Mouse (Mus musculus): ENCODE results near the gene 2210011C24Rik. TPM values are rescaled to one million over a fixed set of nuclear protein-coding genes. Genes with fewer than 3 reads are reported as not detected.

The 2210011C24Rik gene
- polyA plus RNA-seq, 1 experiment from 2014 or later = not detected

GRCm38 (mm10) chr8:84044103-84044502 lies 32.1 kb upstream of the 2210011C24Rik start:
- Histone ChIP-seq H3K36me3 (ENCODE audit: control insufficient read depth, insufficient read depth) (no peaks in the 10 kb centered on the region), H3K4me1 (replicated peaks; ENCODE audit: control insufficient read depth, insufficient read depth, low read length) (peaks cover 16% of the 10 kb centered on the region), H3K4me2 (ENCODE audit: low read length) (no peak overlapping the region), H3K9ac (replicated peaks; ENCODE audit: low read depth, low read length) (no peak overlapping the region), H3K4me3 (replicated peaks; ENCODE audit: low read length) (no peak overlapping the region), H3K27ac (ENCODE audit: low read length) (no peak overlapping the region), H3K9me3 (ENCODE audit: control insufficient read depth, low read length) (no peaks in the 10 kb centered on the region), H3K27me3 (replicated peaks; ENCODE audit: control insufficient read depth, insufficient read depth, low read length) (peaks cover 33% of the 10 kb centered on the region)
- 1% methylated on average over 7 of the region's 7 CpGs for WGBS
- no peak for ATAC-seq

DNA sequence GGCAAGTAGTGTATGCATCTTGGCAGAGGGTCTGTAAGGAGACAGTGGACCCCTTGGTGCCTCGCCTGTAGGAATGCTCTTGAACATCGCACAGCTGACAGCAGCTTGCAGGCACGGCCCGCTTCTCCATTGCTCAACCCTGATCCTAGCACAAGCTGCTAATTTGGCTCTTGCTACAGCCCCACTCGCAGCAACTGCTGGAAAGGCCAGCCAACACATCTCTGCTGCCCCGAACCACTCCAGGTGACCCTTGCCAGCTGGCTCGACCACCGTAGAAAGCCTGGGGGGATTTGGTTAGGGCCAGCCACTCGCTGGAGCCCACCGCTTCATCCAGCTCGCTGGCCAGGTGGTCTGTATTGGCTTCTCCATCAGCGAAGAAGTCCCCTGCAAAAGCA lies 31.0 kb upstream of the 2210011C24Rik start:
- no peak overlapping the region; the same call in 1 of the 2 replicates for H3K4me2 ChIP-seq (ENCODE audit: low read length)
- no peak for ATAC-seq
- peaks cover 16% of the 10 kb centered on the region for H3K4me1 ChIP-seq (replicated peaks; ENCODE audit: control insufficient read depth, insufficient read depth, low read length)
- 28% methylated on average over 12 of the region's 12 CpGs for WGBS
- H3K9ac ChIP-seq (replicated peaks; ENCODE audit: low read depth, low read length) = no peak overlapping the region
- peaks cover 36% of the 10 kb centered on the region for H3K27me3 ChIP-seq (replicated peaks; ENCODE audit: control insufficient read depth, insufficient read depth, low read length)
- H3K27ac ChIP-seq (ENCODE audit: low read length) = no peak overlapping the region
- H3K36me3 ChIP-seq (ENCODE audit: control insufficient read depth, insufficient read depth) = no peaks in the 10 kb centered on the region
- no peak overlapping the region for H3K4me3 ChIP-seq (replicated peaks; ENCODE audit: low read length)
- no peaks in the 10 kb centered on the region for H3K9me3 ChIP-seq (ENCODE audit: control insufficient read depth, low read length)

DNA sequence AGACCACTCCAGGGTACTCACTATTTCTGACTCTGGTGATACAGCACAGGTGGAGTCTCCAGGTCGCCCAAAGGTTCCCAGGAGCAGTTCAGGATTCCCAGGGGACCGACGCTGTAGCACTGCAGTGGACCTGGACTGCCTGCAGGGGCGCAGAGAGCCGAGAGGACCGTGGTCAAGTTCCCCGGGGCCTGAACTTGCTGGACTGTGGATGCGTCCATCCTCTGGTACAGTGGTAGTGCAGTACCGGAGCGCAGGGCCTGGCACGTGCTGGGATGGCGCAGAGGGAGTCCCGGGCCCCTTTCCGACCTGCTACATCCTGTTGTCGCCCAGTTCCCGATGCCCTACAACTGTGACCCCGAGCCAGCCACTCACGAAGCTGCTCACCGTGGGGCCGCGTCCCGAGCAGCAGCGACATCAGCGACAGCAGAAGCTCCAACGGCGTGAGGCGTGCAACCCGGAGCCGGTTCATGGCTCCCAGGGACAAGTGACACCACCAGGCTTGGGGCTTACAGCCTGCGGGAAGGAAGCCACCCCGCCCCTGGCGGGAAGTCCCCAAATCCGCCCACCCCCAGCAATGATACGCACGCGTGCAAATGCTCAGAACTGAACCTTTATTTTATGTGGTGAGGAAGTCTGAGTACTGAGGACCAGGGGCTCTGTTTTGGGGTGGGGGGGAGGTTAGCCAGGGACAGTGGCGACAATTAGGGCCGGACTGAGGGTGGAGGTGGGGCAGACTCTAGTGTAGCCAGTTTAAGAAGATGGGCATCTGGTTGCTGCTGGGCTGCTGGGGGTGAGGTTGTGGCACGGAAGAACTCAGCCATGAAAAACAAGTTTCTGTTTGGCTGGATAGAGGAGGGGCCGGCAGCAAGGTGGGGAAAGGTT lies 30.3 kb upstream of the 2210011C24Rik start, which contains the start of gene Il27ra:
TSS of gene Il27ra (minus strand) at position 524 of the 882 bp plus-strand sequence.
- Histone ChIP-seq H3K4me2 (ENCODE audit: low read length) (peak within 1 kb of the TSS; percentile 58), H3K27ac (ENCODE audit: low read length) (no peak within 1 kb of the TSS), H3K9ac (replicated peaks; ENCODE audit: low read depth, low read length) (peak within 1 kb of the TSS; percentile 53), H3K27me3 (replicated peaks; ENCODE audit: control insufficient read depth, insufficient read depth, low read length) (peaks cover 36% of the 10 kb centered on the region), H3K4me3 (replicated peaks; ENCODE audit: low read length) (peak within 1 kb of the TSS; percentile 36), H3K36me3 (ENCODE audit: control insufficient read depth, insufficient read depth) (no peaks in the 10 kb centered on the region), H3K4me1 (replicated peaks; ENCODE audit: control insufficient read depth, insufficient read depth, low read length) (peaks cover 16% of the 10 kb centered on the region), H3K9me3 (ENCODE audit: control insufficient read depth, low read length) (no peaks in the 10 kb centered on the region)
- peak; percentile 47; the same call in 1 of the 2 replicates for ATAC-seq
- WGBS = 3% methylated on average over 40 of the region's 40 CpGs

DNA sequence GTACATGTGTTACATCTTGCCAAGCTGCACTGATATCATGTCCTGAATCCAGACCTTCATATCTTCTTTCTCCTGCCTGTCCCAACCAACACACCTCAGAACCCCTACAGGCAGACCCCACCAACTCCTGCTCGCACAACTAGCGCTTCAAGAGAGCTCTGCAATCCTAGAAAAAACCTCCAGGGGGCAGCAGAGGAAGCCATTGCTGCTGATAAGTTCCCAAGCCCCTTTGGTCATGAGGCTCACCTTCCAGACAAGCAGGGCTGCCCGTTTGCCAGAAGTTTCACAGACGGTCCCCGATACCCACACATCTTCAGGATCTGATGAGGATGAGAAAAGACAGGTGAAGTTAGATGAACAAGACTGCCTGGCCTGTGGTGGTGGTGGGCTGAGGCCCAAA lies 27.1 kb upstream of the 2210011C24Rik start:
- no peaks in the 10 kb centered on the region for H3K36me3 ChIP-seq (ENCODE audit: control insufficient read depth, insufficient read depth)
- H3K9ac ChIP-seq (replicated peaks; ENCODE audit: low read depth, low read length) = no peak overlapping the region
- peaks cover 29% of the 10 kb centered on the region for H3K27me3 ChIP-seq (replicated peaks; ENCODE audit: control insufficient read depth, insufficient read depth, low read length)
- WGBS = 5% methylated on average over 5 of the region's 5 CpGs
- H3K27ac ChIP-seq (ENCODE audit: low read length) = no peak overlapping the region
- H3K4me3 ChIP-seq (replicated peaks; ENCODE audit: low read length) = no peak overlapping the region
- peaks cover 14% of the 10 kb centered on the region for H3K4me1 ChIP-seq (replicated peaks; ENCODE audit: control insufficient read depth, insufficient read depth, low read length)
- H3K9me3 ChIP-seq (ENCODE audit: control insufficient read depth, low read length) = no peaks in the 10 kb centered on the region
- H3K4me2 ChIP-seq (ENCODE audit: low read length) = no peak overlapping the region
- ATAC-seq = 0 out of 2 replicates have a peak, but pooled peaks have one; percentile 23

- no peak overlapping the region for H3K9ac ChIP-seq (replicated peaks; ENCODE audit: low read depth, low read length)
- no peak overlapping the region for H3K4me2 ChIP-seq (ENCODE audit: low read length)
- 79% methylated on average over 5 of the region's 5 CpGs for WGBS
- H3K27ac ChIP-seq (ENCODE audit: low read length) = no peak overlapping the region
- peaks cover 12% of the 10 kb centered on the region for H3K4me1 ChIP-seq (replicated peaks; ENCODE audit: control insufficient read depth, insufficient read depth, low read length)
- peaks cover 20% of the 10 kb centered on the region for H3K27me3 ChIP-seq (replicated peaks; ENCODE audit: control insufficient read depth, insufficient read depth, low read length)
- H3K9me3 ChIP-seq (ENCODE audit: control insufficient read depth, low read length) = no peaks in the 10 kb centered on the region
- ATAC-seq = no peak
- H3K4me3 ChIP-seq (replicated peaks; ENCODE audit: low read length) = no peak overlapping the region
- no peaks in the 10 kb centered on the region for H3K36me3 ChIP-seq (ENCODE audit: control insufficient read depth, insufficient read depth)
Measured at GRCm38 (mm10) chr8:84038015-84038414, 26.0 kb upstream of the 2210011C24Rik start.

DNA sequence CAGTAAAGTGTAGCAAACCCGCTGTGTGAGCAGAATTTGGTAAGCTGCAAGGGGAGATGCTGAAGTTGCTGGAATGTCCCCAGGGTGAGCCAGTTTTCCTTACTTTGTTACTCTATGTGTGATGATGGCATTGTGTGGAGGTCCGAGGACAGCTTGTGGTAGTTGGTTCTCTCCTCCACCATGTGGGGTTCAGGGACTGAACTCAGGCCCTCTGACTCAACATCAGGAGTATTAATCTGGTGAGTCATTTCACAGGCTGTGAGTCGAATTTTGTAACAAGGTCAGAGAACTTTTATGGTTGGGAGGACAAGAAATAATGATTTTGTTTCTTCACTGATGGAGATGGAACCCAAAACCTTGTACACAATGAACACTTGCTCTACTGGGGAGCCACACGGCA lies 20.8 kb upstream of the 2210011C24Rik start:
- Histone ChIP-seq H3K27ac (ENCODE audit: low read length) (no peak overlapping the region), H3K4me3 (replicated peaks; ENCODE audit: low read length) (no peak overlapping the region), H3K9me3 (ENCODE audit: control insufficient read depth, low read length) (no peaks in the 10 kb centered on the region), H3K4me2 (ENCODE audit: low read length) (no peak overlapping the region), H3K9ac (replicated peaks; ENCODE audit: low read depth, low read length) (no peak overlapping the region), H3K36me3 (ENCODE audit: control insufficient read depth, insufficient read depth) (no peaks in the 10 kb centered on the region), H3K4me1 (replicated peaks; ENCODE audit: control insufficient read depth, insufficient read depth, low read length) (no peaks in the 10 kb centered on the region), H3K27me3 (replicated peaks; ENCODE audit: control insufficient read depth, insufficient read depth, low read length) (peaks cover 4% of the 10 kb centered on the region; the same call in 1 of the 2 replicates)
- WGBS = 79% methylated on average over 4 of the region's 4 CpGs
- no peak for ATAC-seq

GRCm38 (mm10) chr8:84029272-84029671 lies 17.3 kb upstream of the 2210011C24Rik start:
- Histone ChIP-seq H3K27ac (ENCODE audit: low read length) (no peak overlapping the region), H3K36me3 (ENCODE audit: control insufficient read depth, insufficient read depth) (no peaks in the 10 kb centered on the region), H3K4me1 (replicated peaks; ENCODE audit: control insufficient read depth, insufficient read depth, low read length) (peaks cover 10% of the 10 kb centered on the region; the same call in 1 of the 2 replicates), H3K4me3 (replicated peaks; ENCODE audit: low read length) (no peak overlapping the region), H3K27me3 (replicated peaks; ENCODE audit: control insufficient read depth, insufficient read depth, low read length) (peaks cover 11% of the 10 kb centered on the region), H3K4me2 (ENCODE audit: low read length) (no peak overlapping the region), H3K9ac (replicated peaks; ENCODE audit: low read depth, low read length) (no peak overlapping the region), H3K9me3 (ENCODE audit: control insufficient read depth, low read length) (no peaks in the 10 kb centered on the region)
- WGBS = 91% methylated on average over 5 of the region's 5 CpGs
- ATAC-seq = no peak

DNA sequence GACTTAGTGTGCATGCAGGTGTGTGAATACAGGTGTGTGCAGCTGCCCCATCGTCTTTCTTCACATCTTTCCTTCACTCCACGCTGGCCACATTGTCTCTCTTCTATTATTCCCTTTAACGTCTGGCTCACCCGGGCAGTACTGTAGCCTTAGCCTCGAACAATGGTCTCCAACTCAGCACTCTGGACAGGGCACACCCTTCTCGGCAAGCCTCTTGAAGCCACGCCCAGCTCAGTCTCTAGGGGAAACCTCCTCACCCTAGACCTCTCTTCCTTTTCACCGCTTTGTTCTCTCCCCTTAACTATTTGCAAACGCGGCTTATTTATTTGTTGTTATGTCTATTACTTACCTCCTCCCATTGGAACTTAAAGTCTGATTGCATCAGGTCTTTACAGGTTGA lies 15.5 kb upstream of the 2210011C24Rik start:
- H3K4me2 ChIP-seq (ENCODE audit: low read length) = no peak overlapping the region
- WGBS = 9% methylated on average over 10 of the region's 10 CpGs
- H3K4me1 ChIP-seq (replicated peaks; ENCODE audit: control insufficient read depth, insufficient read depth, low read length) = peaks cover 10% of the 10 kb centered on the region; the same call in 1 of the 2 replicates
- H3K36me3 ChIP-seq (ENCODE audit: control insufficient read depth, insufficient read depth) = no peaks in the 10 kb centered on the region
- peaks cover 11% of the 10 kb centered on the region for H3K27me3 ChIP-seq (replicated peaks; ENCODE audit: control insufficient read depth, insufficient read depth, low read length)
- H3K9me3 ChIP-seq (ENCODE audit: control insufficient read depth, low read length) = no peaks in the 10 kb centered on the region
- ATAC-seq = no peak
- no peak overlapping the region for H3K27ac ChIP-seq (ENCODE audit: low read length)
- no peak overlapping the region for H3K4me3 ChIP-seq (replicated peaks; ENCODE audit: low read length)
- H3K9ac ChIP-seq (replicated peaks; ENCODE audit: low read depth, low read length) = no peak overlapping the region

GRCm38 (mm10) chr8:84025863-84026262 lies 13.9 kb upstream of the 2210011C24Rik start:
- WGBS = under 1% methylated on average over 41 of the region's 41 CpGs
- H3K4me2 ChIP-seq (ENCODE audit: low read length) = peak overlapping the region; percentile 73
- ATAC-seq = peak; percentile 80
- no peak overlapping the region for H3K27ac ChIP-seq (ENCODE audit: low read length)
- peaks cover 11% of the 10 kb centered on the region for H3K27me3 ChIP-seq (replicated peaks; ENCODE audit: control insufficient read depth, insufficient read depth, low read length)
- no peaks in the 10 kb centered on the region for H3K36me3 ChIP-seq (ENCODE audit: control insufficient read depth, insufficient read depth)
- peak overlapping the region; percentile 56 for H3K9ac ChIP-seq (replicated peaks; ENCODE audit: low read depth, low read length)
- H3K4me1 ChIP-seq (replicated peaks; ENCODE audit: control insufficient read depth, insufficient read depth, low read length) = peaks cover 10% of the 10 kb centered on the region; the same call in 1 of the 2 replicates
- no peaks in the 10 kb centered on the region for H3K9me3 ChIP-seq (ENCODE audit: control insufficient read depth, low read length)
- peak overlapping the region; percentile 47 for H3K4me3 ChIP-seq (replicated peaks; ENCODE audit: low read length)
